8 mouse cellular contexts compared by ENCODE assay signal in genomic region chrX:95196104-95196919, GRCm38 (mm10). TPM values are rescaled to one million over a fixed set of nuclear protein-coding genes. Genes with fewer than 3 reads are reported as not detected.
DNase-seq lines count a peak whose midpoint lies in the region; ATAC-seq lines count a peak whose summit lies in the region.

Arhgef9 (minus strand) TSS chrX:95196856.

- H3K36me3 ChIP-seq in stomach, embryonic 14.5 days (ENCODE audit: control insufficient read depth, insufficient read depth, low read length) = no peaks in the 10 kb centered on the region

- WGBS in stomach, embryonic 14.5 days = 24% methylated on average over 22 of the region's 24 CpGs

- peak within 1 kb of the TSS; percentile 36; the same call in 1 of the 2 replicates for H3K9ac ChIP-seq in stomach, embryonic 14.5 days (replicated peaks; ENCODE audit: low read depth, low read length)

- peak; percentile 23 for DNase-seq in 416B (ENCODE audit: low read depth)
- peak; percentile 1 for DNase-seq in WW6 (ENCODE audit: low read depth, low spot score)
- peak; percentile 44 for DNase-seq in embryo, embryonic 10.5 days (ENCODE audit: low spot score)
- peak; percentile 12 for DNase-seq in heart, adult 8-10 months (ENCODE audit: low spot score)
- DNase-seq in kidney, postnatal 25 days = peak; percentile 1 to 30
- peak; percentile 17 for DNase-seq in lung, postnatal 10 days
- no peak for DNase-seq in natural killer cell, adult 2 months (ENCODE audit: low spot score in 2 of 2)

- H3K4me1 ChIP-seq in stomach, embryonic 14.5 days (ENCODE audit: control insufficient read depth, insufficient read depth, low read length) = no peaks in the 10 kb centered on the region

- H3K9me3 ChIP-seq in stomach, embryonic 14.5 days (ENCODE audit: control insufficient read depth, low read depth, low read length) = no peaks in the 10 kb centered on the region

- peak within 1 kb of the TSS; percentile 46 for H3K4me2 ChIP-seq in stomach, embryonic 14.5 days (replicated peaks; ENCODE audit: low read depth, low read length)

- H3K27ac ChIP-seq in stomach, embryonic 14.5 days (ENCODE audit: low read length) = no peak within 1 kb of the TSS

- ATAC-seq in stomach, embryonic 14.5 days (ENCODE audit: insufficient number of reproducible peaks, insufficient read depth, low FRiP score, low read depth) = peak; percentile 53; the same call in 1 of the 2 replicates

- H3K4me3 ChIP-seq in stomach, embryonic 14.5 days (ENCODE audit: low read depth, low read length) = peak within 1 kb of the TSS; percentile 35

- H3K27me3 ChIP-seq in stomach, embryonic 14.5 days (ENCODE audit: control insufficient read depth, insufficient read depth, low read length) = no peaks in the 10 kb centered on the region

RNA-seq across cellular contexts. Expression of gene Arhgef9, which starts in this region (rescaled TPM):
- total RNA-seq in heart, adult 8-10 months (2022) = 10 to 100 TPM; 13.1 to 23.2 (median 15.3) TPM
- 13.8 and 16.7 TPM in 2 replicates for polyA plus RNA-seq in stomach, embryonic 14.5 days (2014; fragmentation: Nextera tagmentation; extraction: Ambion mirVana)

Comparison
In these comparisons a context has a peak if more than half of its experiments do, and no peak if none do; other contexts are left out.
1. DNase-seq: peak in 416B (single experiment), WW6 (single experiment), embryo, embryonic 10.5 days (single experiment), heart, adult 8-10 months (single experiment), kidney, postnatal 25 days (2 of 2) and lung, postnatal 10 days (single experiment); none in natural killer cell, adult 2 months (0 of 2).